8 mouse cellular contexts compared by ENCODE assay signal in genomic region chr11:103115163-103116007, GRCm38 (mm10). TPM values are rescaled to one million over a fixed set of nuclear protein-coding genes. Genes with fewer than 3 reads are reported as not detected.
DNase-seq lines count a peak whose midpoint lies in the region; ATAC-seq and TF ChIP-seq lines count a peak whose summit lies in the region.

No protein-coding gene starts in this region.

- H3K4me2 ChIP-seq in heart, embryonic 13.5 days: peak overlapping the region; percentile 82
- H3K4me2 ChIP-seq in liver, embryonic 14.5 days (ENCODE audit: low read depth): peak overlapping the region; percentile 65
- H3K4me2 ChIP-seq in neural tube, embryonic 12.5 days (replicated peaks): peak overlapping the region; percentile 76

- H3K4me1 ChIP-seq in heart, embryonic 13.5 days: peaks cover 44% of the 10 kb centered on the region
- H3K4me1 ChIP-seq in liver, embryonic 14.5 days (replicated peaks; ENCODE audit: control insufficient read depth in 2 of 2, insufficient read depth in 2 of 2, low read length in 1 of 2): peaks cover 17 to 24% of the 10 kb centered on the region in 2 experiments
- peaks cover 26% of the 10 kb centered on the region for H3K4me1 ChIP-seq in neural tube, embryonic 12.5 days

- no peaks in the 10 kb centered on the region for H3K36me3 ChIP-seq in heart, embryonic 13.5 days
- H3K36me3 ChIP-seq in liver, embryonic 14.5 days (replicated peaks; ENCODE audit: control insufficient read depth, insufficient read depth, low read depth): no peaks in the 10 kb centered on the region
- H3K36me3 ChIP-seq in neural tube, embryonic 12.5 days: no peaks in the 10 kb centered on the region

- no peaks in the 10 kb centered on the region for H3K9me3 ChIP-seq in heart, embryonic 13.5 days
- H3K9me3 ChIP-seq in liver, embryonic 14.5 days (ENCODE audit: control insufficient read depth, low read length): no peaks in the 10 kb centered on the region
- no peaks in the 10 kb centered on the region for H3K9me3 ChIP-seq in neural tube, embryonic 12.5 days

- TF ChIP-seq EP300 in liver, embryonic 14.5 days (IDR thresholded peaks at IDR 0.05; ENCODE audit: low read depth): peak; percentile 44; the same call in 1 of the 2 replicates

- 1% methylated on average over 34 of the region's 34 CpGs for WGBS in heart, embryonic 13.5 days
- WGBS in liver, embryonic 14.5 days (ENCODE audit: insufficient replicate concordance): under 1% methylated on average over 34 of the region's 34 CpGs
- WGBS in neural tube, embryonic 12.5 days: 1% methylated on average over 34 of the region's 34 CpGs

- H3K27me3 ChIP-seq in heart, embryonic 13.5 days (replicated peaks): peaks cover 3% of the 10 kb centered on the region; the same call in 1 of the 2 replicates
- no peaks in the 10 kb centered on the region; the same call in 1 of the 2 replicates for H3K27me3 ChIP-seq in liver, embryonic 14.5 days (ENCODE audit: control insufficient read depth, insufficient read depth, low read length)
- H3K27me3 ChIP-seq in neural tube, embryonic 12.5 days (replicated peaks): peaks cover 35% of the 10 kb centered on the region

- H3K27ac ChIP-seq in heart, embryonic 13.5 days (replicated peaks): peak overlapping the region; percentile 92
- peak overlapping the region; percentile 90 for H3K27ac ChIP-seq in liver, embryonic 14.5 days
- peak overlapping the region; percentile 50; the same call in 1 of the 2 replicates for H3K27ac ChIP-seq in neural tube, embryonic 12.5 days

- peak overlapping the region; percentile 73 for H3K4me3 ChIP-seq in heart, embryonic 13.5 days
- H3K4me3 ChIP-seq in liver, embryonic 14.5 days (ENCODE audit: insufficient read depth in 1 of 2, low read depth in 2 of 2, low read length in 2 of 2): peak overlapping the region; percentile 65 to 72
- H3K4me3 ChIP-seq in neural tube, embryonic 12.5 days: peak overlapping the region; percentile 58

- TF ChIP-seq CTCF in liver, embryonic 14.5 days (IDR thresholded peaks at IDR 0.05; ENCODE audit: low read depth): no peak; the same call in 1 of the 2 replicates

- H3K9ac ChIP-seq in heart, embryonic 13.5 days: peak overlapping the region; percentile 91
- peak overlapping the region; percentile 71 for H3K9ac ChIP-seq in liver, embryonic 14.5 days (replicated peaks)
- H3K9ac ChIP-seq in neural tube, embryonic 12.5 days: peak overlapping the region; percentile 79

- DNase-seq in CD4-positive, CD25-positive, alpha-beta regulatory T cell, adult 2 months (ENCODE audit: low read depth, low spot score): peak; percentile 88
- peak; percentile 84 for DNase-seq in brain, embryonic 18.5 days (ENCODE audit: low read depth, low spot score)
- peak; percentile 87 for DNase-seq in kidney, postnatal 10 days
- DNase-seq in liver, embryonic 14.5 days (ENCODE audit: low read depth in 3 of 3, low spot score in 3 of 3): peak; percentile 77 to 82 (median 78)
- DNase-seq in telencephalon, adult 2 months (ENCODE audit: low read depth, low spot score): peak; percentile 93

- ATAC-seq in erythroid progenitor cell, adult 5-6 weeks (replicated peaks; ENCODE audit: low FRiP score, poor library complexity, severe bottlenecking): peak; percentile 68
- ATAC-seq in heart, embryonic 13.5 days (ENCODE audit: extremely low read depth, insufficient number of reproducible peaks, low FRiP score, low TSS enrichment): peak; percentile 65
- ATAC-seq in liver, embryonic 14.5 days (ENCODE audit: insufficient read depth): peak; percentile 74
- ATAC-seq in neural tube, embryonic 12.5 days (ENCODE audit: low FRiP score, low read depth): peak; percentile 79

RNA-seq across cellular contexts. Expression of gene Hexim1, which starts 0.6 kb away (rescaled TPM):
- 7.5 and 14.1 TPM in 2 replicates for total RNA-seq in erythroid progenitor cell, adult 5-6 weeks (2015; ENCODE audit: low replicate concordance)
- total RNA-seq in erythroid progenitor cell, adult 5-6 weeks (2017; ENCODE audit: low replicate concordance): 20.8 and 26.7 TPM in 2 replicates
- 2.8 and 3.0 TPM in 2 replicates for polyA plus RNA-seq in heart, embryonic 13.5 days (2015; fragmentation: Nextera tagmentation; extraction: Ambion mirVana)
- polyA plus RNA-seq in liver, embryonic 14.5 days (2012; rRNA removed): 8.4 and 11.4 TPM in 2 replicates
- polyA plus RNA-seq in liver, embryonic 14.5 days (2014; fragmentation: Nextera tagmentation; extraction: Ambion mirVana): 2.4 and 2.6 TPM in 2 replicates
- 2.9 and 3.0 TPM in 2 replicates for polyA plus RNA-seq in neural tube, embryonic 12.5 days (2016; fragmentation: Nextera tagmentation; extraction: Ambion mirVana)

RNA-seq across cellular contexts. Expression of gene Acbd4, which starts 13.9 kb away (rescaled TPM):
- total RNA-seq in erythroid progenitor cell, adult 5-6 weeks (2015; ENCODE audit: low replicate concordance): 13.4 and 21.6 TPM in 2 replicates
- 25.6 and 60.5 TPM in 2 replicates for total RNA-seq in erythroid progenitor cell, adult 5-6 weeks (2017; ENCODE audit: low replicate concordance)
- 12.0 and 14.3 TPM in 2 replicates for polyA plus RNA-seq in heart, embryonic 13.5 days (2015; fragmentation: Nextera tagmentation; extraction: Ambion mirVana)
- polyA plus RNA-seq in liver, embryonic 14.5 days (2012; rRNA removed): 22.2 and 27.3 TPM in 2 replicates
- polyA plus RNA-seq in liver, embryonic 14.5 days (2014; fragmentation: Nextera tagmentation; extraction: Ambion mirVana): 49.7 and 63.2 TPM in 2 replicates
- 6.6 and 10.1 TPM in 2 replicates for polyA plus RNA-seq in neural tube, embryonic 12.5 days (2016; fragmentation: Nextera tagmentation; extraction: Ambion mirVana)

RNA-seq across cellular contexts. Expression of gene Plcd3, which starts 13.9 kb away (rescaled TPM):
- total RNA-seq in erythroid progenitor cell, adult 5-6 weeks (2015; ENCODE audit: low replicate concordance): 1.4 TPM in 1 of 2 replicates, not detected in the other
- total RNA-seq in erythroid progenitor cell, adult 5-6 weeks (2017; ENCODE audit: low replicate concordance): 3.1 TPM in 1 of 2 replicates, not detected in the other
- polyA plus RNA-seq in heart, embryonic 13.5 days (2015; fragmentation: Nextera tagmentation; extraction: Ambion mirVana): 7.8 and 8.7 TPM in 2 replicates
- polyA plus RNA-seq in liver, embryonic 14.5 days (2012; rRNA removed): 0.31 and 0.36 TPM in 2 replicates
- 0.06 and 0.29 TPM in 2 replicates for polyA plus RNA-seq in liver, embryonic 14.5 days (2014; fragmentation: Nextera tagmentation; extraction: Ambion mirVana)
- polyA plus RNA-seq in neural tube, embryonic 12.5 days (2016; fragmentation: Nextera tagmentation; extraction: Ambion mirVana): 1.1 and 1.2 TPM in 2 replicates

RNA-seq across cellular contexts. Expression of gene Hexim2, which starts 16.8 kb away (rescaled TPM):
- 1.8 and 3.8 TPM in 2 replicates for total RNA-seq in erythroid progenitor cell, adult 5-6 weeks (2015; ENCODE audit: low replicate concordance)
- 5.9 and 13.0 TPM in 2 replicates for total RNA-seq in erythroid progenitor cell, adult 5-6 weeks (2017; ENCODE audit: low replicate concordance)
- 5.7 and 6.2 TPM in 2 replicates for polyA plus RNA-seq in heart, embryonic 13.5 days (2015; fragmentation: Nextera tagmentation; extraction: Ambion mirVana)
- polyA plus RNA-seq in liver, embryonic 14.5 days (2012; rRNA removed): 2.2 and 3.5 TPM in 2 replicates
- 3.4 and 4.4 TPM in 2 replicates for polyA plus RNA-seq in liver, embryonic 14.5 days (2014; fragmentation: Nextera tagmentation; extraction: Ambion mirVana)
- 9.9 and 12.2 TPM in 2 replicates for polyA plus RNA-seq in neural tube, embryonic 12.5 days (2016; fragmentation: Nextera tagmentation; extraction: Ambion mirVana)

RNA-seq across cellular contexts. Expression of gene Fmnl1, which starts 55.5 kb away (rescaled TPM):
- total RNA-seq in erythroid progenitor cell, adult 5-6 weeks (2015; ENCODE audit: low replicate concordance): 33.2 and 49.9 TPM in 2 replicates
- 9.2 and 22.3 TPM in 2 replicates for total RNA-seq in erythroid progenitor cell, adult 5-6 weeks (2017; ENCODE audit: low replicate concordance)
- 2.0 and 2.6 TPM in 2 replicates for polyA plus RNA-seq in heart, embryonic 13.5 days (2015; fragmentation: Nextera tagmentation; extraction: Ambion mirVana)
- polyA plus RNA-seq in liver, embryonic 14.5 days (2012; rRNA removed): 2.3 and 3.5 TPM in 2 replicates
- 2.3 and 3.5 TPM in 2 replicates for polyA plus RNA-seq in liver, embryonic 14.5 days (2014; fragmentation: Nextera tagmentation; extraction: Ambion mirVana)
- 1.7 and 2.1 TPM in 2 replicates for polyA plus RNA-seq in neural tube, embryonic 12.5 days (2016; fragmentation: Nextera tagmentation; extraction: Ambion mirVana)

Comparison
In these comparisons a context has a peak if more than half of its experiments do, and no peak if none do; other contexts are left out.
1. Peak in every context shown above with its lines: DNase-seq, ATAC-seq, H3K4me3 ChIP-seq and H3K27ac ChIP-seq.